Mouse (Mus musculus) neural tube, embryonic 14.5 days (tissue): ENCODE results near the gene Hspb9. TPM values are rescaled to one million over a fixed set of nuclear protein-coding genes. Genes with fewer than 3 reads are reported as not detected.

ENCODE experiments used
- ATAC-seq: fragments of 200-750 bp; cut with Nextera tagmentation; 2 replicates; pipeline ENCODE4 v1.8.0; 2017; ENCODE audit warnings: low read depth, mild to moderate bottlenecking, moderate TSS enrichment, moderate library complexity
- H3K27ac ChIP-seq: fragments of 300-500 bp; sonication (generic); 2 replicates; pipeline ENCODE4 v1.5.1; 2014; ENCODE audit warnings: low read depth, mild to moderate bottlenecking, control low read depth, low read length, moderate library complexity, mixed read lengths
- H3K27me3 ChIP-seq: fragments of 300-500 bp; sonication (generic); 2 replicates; pipeline ENCODE4 v1.6.1; 2014; ENCODE audit warnings: low read length; ENCODE audit not compliant: control insufficient read depth, insufficient read depth
- H3K36me3 ChIP-seq: fragments of 300-500 bp; sonication (generic); 2 replicates; pipeline ENCODE4 v1.6.1; 2014; ENCODE audit warnings: low read length, mixed read lengths; ENCODE audit not compliant: control insufficient read depth, insufficient read depth
- H3K4me1 ChIP-seq: fragments of 300-500 bp; sonication (generic); 2 replicates; pipeline ENCODE4 v1.6.1; 2014; ENCODE audit warnings: low read length; ENCODE audit not compliant: control insufficient read depth, insufficient read depth
- H3K4me2 ChIP-seq: fragments of 300-500 bp; sonication (generic); 2 replicates; pipeline ENCODE4 v1.6.1; 2014; ENCODE audit warnings: mild to moderate bottlenecking, low read depth, low read length, control low read depth
- H3K4me3 ChIP-seq: fragments of 300-500 bp; sonication (generic); 2 replicates; pipeline ENCODE4 v1.5.1; 2014; ENCODE audit warnings: low read depth, low read length, control low read depth, mixed read lengths
- H3K9ac ChIP-seq: fragments of 300-500 bp; sonication (generic); replicated peaks from 2 replicates; pipeline ENCODE4 v1.6.1; 2014; ENCODE audit warnings: low read depth, mild to moderate bottlenecking, control low read depth, low read length, mixed read lengths
- H3K9me3 ChIP-seq: fragments of 300-500 bp; sonication (generic); 2 replicates; pipeline ENCODE4 v1.6.1; 2016; ENCODE audit warnings: low read length; ENCODE audit not compliant: control insufficient read depth
- WGBS: fragments of 180-500 bp; shearing (Covaris S2); extraction: QIAGEN DNeasy Blood & Tissue Kit; methylation state at CpG from one replicate; pipeline ENCODE4 v1.1.7; 2014; 5-methylcytosine and 5-hydroxymethylcytosine counted together
- polyA plus RNA-seq: library from polyadenylated mRNA; unstranded; fragments of >200 nt; fragmentation: Nextera tagmentation; extraction: Ambion mirVana; gene quantifications from 2 replicates; pipeline ENCODE4 v1.2.1, GENCODE M21; 2014

Hspb9 gene
- polyA plus RNA-seq, 1 experiment from 2014 or later: not detected

DNA sequence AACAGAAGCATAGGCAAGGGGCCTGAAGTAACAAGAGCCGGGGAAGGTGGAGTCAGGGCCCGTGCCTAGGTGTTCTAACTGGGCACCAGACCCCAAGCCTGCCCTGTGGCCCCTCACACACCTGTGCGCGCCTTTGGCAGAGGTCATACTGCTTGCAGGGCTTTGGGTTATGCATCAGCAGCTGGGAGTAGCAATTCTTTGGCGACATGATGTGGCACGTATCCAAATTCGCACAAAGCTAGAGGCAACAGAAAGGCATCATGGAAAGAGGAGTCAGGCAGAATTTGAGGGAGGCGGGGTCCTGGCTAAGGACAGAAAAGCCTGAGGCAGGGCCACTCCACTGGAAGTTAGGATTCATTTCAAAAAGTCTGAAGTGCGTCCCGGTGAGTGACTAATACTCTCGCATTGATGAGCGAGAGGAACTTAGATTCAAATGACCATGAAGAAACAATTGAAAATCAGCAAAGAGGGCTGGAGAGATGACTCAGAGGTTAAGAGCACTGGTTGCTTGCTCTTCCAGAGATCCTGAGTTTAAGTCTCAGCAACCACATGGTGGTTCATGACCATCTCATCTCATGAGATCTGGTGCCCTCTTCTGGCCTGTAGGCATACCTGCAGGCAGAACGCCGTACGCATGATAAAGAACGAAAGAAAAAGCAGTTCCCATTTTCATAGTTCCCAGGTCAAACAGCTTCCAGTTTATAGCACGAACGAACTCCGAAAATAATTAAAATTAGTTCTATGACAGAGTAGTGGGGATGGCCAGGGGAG, 11.4 kb upstream of the Hspb9 start:
- Histone ChIP-seq H3K9ac (no peak overlapping the region), H3K9me3 (no peaks in the 10 kb centered on the region), H3K36me3 (peaks cover 12% of the 10 kb centered on the region; the same call in 1 of the 2 replicates), H3K4me3 (no peak overlapping the region), H3K4me2 (0 out of 2 replicates have a peak overlapping the region, but pooled peaks have one; percentile 19), H3K27ac (no peak overlapping the region), H3K4me1 (no peaks in the 10 kb centered on the region), H3K27me3 (no peaks in the 10 kb centered on the region)
- WGBS: 40% methylated on average over 19 of the region's 19 CpGs
- peak; percentile 14; the same call in 1 of the 2 replicates for ATAC-seq

DNA sequence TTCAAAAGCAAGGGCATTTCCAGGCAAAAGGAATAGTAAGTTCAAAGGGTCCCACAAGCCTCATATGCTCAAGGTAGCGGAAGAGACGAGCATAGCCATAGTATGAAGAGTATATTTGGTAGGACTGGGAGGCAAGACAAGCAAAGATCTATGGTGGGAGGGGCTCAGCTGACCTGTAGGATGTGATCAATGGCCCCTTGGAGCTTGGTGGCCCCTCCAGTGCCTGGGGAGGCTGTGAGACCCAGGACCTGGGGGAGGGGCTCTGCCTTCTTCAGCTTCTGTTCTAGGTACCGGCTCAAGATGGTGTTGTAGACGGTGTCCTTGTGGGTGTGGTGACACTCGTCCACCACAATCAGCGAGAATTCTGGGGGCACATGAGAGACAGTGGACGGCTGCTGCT, 10.7 kb upstream of the Hspb9 start:
- no peaks in the 10 kb centered on the region for H3K9me3 ChIP-seq
- 0 out of 2 replicates have a peak overlapping the region, but pooled peaks have one; percentile 19 for H3K4me2 ChIP-seq
- H3K27me3 ChIP-seq: no peaks in the 10 kb centered on the region
- H3K4me1 ChIP-seq: no peaks in the 10 kb centered on the region
- no peak overlapping the region for H3K9ac ChIP-seq
- ATAC-seq: no peak
- H3K4me3 ChIP-seq: no peak overlapping the region
- H3K27ac ChIP-seq: no peak overlapping the region
- H3K36me3 ChIP-seq: peaks cover 12% of the 10 kb centered on the region; the same call in 1 of the 2 replicates
- WGBS: 43% methylated on average over 7 of the region's 7 CpGs

DNA sequence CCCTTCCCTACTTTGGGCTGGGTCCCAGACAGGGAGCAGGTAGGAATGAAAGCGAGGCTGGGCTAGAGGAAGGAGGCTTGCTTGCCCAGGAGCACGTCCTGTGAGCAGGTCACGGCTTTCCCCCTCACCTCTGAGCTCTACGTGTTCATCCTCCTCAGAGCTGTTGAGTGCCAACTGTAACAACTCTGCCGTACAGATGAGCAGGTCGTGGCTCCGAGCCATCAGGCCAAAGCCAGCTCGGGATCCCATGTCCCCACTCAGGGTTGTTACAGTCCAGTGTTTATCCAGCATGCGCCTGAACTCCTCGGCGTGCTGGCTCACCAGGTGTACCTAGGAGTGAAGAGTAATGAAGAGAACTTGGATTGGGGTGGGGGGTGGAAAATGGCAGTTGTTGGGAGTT, 10.3 kb upstream of the Hspb9 start:
- H3K9me3 ChIP-seq: no peaks in the 10 kb centered on the region
- H3K4me3 ChIP-seq: no peak overlapping the region
- H3K4me2 ChIP-seq: no peak overlapping the region
- WGBS: 75% methylated on average over 11 of the region's 11 CpGs
- H3K27ac ChIP-seq: no peak overlapping the region
- ATAC-seq: no peak
- H3K4me1 ChIP-seq: no peaks in the 10 kb centered on the region
- H3K27me3 ChIP-seq: no peaks in the 10 kb centered on the region
- no peak overlapping the region for H3K9ac ChIP-seq
- peaks cover 15% of the 10 kb centered on the region; the same call in 1 of the 2 replicates for H3K36me3 ChIP-seq

DNA sequence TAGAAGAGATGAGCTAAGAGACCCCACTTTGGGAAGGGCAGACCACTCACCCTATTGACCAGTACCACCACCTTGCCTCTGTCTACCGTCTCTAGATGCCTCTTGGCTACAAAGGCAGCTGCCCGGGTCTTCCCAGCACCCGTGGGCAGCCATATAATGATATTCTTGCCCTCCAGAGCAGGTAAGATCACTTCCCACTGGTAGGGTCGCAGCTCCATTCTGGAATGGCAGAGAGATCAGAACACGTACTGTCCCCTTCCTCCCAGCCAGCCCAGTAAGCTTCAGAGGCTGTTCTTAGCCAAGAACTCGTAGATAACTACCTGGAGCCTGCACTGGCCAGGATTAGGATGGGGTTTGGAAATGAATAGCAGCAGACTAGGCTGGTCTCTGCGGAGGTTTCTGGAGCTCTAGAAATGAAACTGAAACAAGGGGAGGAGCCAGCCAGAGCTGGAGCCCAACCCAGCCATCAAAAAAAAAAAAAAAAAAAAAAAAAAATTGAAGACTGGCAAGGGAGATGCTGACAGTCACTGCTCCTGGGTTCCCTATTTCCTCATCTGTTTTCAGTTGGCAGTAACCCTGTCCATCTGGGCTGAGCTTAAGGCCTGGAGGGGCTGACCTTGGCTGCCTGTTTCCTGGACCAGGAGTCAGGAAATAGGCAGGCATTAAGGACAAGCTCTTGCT, 9.7 kb upstream of the Hspb9 start, which contains the start of gene Dhx58:
Gene Dhx58 (minus strand): TSS at position 421 of the 681 bp plus-strand sequence.
- Histone ChIP-seq H3K4me2 (no peak within 1 kb of the TSS), H3K4me3 (no peak within 1 kb of the TSS), H3K4me1 (no peaks in the 10 kb centered on the region), H3K36me3 (peaks cover 21% of the 10 kb centered on the region), H3K27me3 (no peaks in the 10 kb centered on the region), H3K9ac (no peak within 1 kb of the TSS), H3K27ac (no peak within 1 kb of the TSS), H3K9me3 (no peaks in the 10 kb centered on the region)
- 75% methylated on average over 7 of the region's 7 CpGs for WGBS
- no peak for ATAC-seq

DNA sequence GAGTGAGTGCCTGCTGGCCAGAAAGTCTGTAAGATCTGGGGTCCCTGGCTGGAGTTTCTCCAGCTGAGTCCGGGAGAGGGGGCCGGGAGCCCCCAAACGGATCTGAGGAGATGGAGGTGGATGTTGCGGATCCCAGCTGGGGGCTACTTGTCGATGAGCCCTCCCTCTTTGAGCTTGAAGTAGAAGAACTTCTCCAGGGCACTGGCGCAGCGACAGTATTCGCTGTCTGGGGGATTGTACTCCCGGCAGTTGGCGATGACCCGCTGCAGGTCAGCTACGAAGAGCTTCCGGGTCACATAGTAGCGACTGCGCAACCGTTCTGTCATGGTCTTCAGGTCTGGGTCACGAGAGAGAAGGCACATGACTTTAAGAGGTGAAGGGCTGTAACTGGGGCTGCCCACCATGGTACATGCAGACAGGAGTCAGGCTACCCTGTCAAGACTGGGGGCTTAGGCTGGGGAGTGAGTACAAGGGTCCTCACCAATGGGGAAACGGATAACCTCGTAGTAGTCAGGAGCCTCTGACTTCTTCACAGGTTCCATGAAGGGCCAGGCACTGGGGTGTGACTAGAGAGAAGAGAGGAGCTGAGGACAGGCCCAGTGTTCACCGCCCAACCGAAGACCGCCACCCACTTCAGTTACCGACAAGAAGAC, 8.4 kb upstream of the Hspb9 start:
- no peak for ATAC-seq
- no peaks in the 10 kb centered on the region for H3K9me3 ChIP-seq
- no peaks in the 10 kb centered on the region for H3K27me3 ChIP-seq
- H3K4me1 ChIP-seq: no peaks in the 10 kb centered on the region
- no peak overlapping the region for H3K27ac ChIP-seq
- H3K9ac ChIP-seq: no peak overlapping the region
- no peak overlapping the region for H3K4me3 ChIP-seq
- peaks cover 29% of the 10 kb centered on the region for H3K36me3 ChIP-seq
- no peak overlapping the region for H3K4me2 ChIP-seq
- WGBS: 94% methylated on average over 23 of the region's 23 CpGs

DNA sequence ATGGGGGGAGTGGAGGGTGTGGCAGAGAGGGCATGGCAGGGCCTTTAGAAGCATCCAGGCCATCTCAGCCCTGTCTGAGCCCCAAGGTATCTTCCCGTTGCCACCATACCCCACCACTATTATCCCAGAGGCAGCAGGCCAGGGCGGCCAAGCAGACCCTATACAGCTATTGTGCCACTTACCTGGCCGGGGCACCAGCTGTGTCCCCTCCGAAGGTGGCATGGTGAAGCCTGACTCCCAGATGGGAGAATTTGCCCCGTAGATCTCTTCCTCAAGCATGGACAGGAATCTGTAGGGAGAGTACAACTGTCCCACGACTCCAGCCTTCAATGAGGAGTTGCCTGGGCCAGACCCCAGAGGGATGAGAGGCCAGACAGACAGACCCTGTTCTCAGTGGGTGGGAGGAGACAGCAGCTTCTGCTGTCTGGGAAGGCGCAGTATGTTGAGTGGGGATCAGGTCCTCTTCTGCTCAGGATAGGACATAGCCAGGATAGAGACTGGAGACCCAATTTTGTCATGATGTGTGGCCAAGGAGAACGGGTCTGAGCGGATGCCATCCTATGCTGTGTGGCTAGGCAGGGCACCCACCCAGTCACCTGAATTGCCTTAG, 4.3 kb upstream of the Hspb9 start:
- no peaks in the 10 kb centered on the region for H3K9me3 ChIP-seq
- ATAC-seq: no peak
- WGBS: 98% methylated on average over 9 of the region's 9 CpGs
- no peak overlapping the region for H3K4me2 ChIP-seq
- H3K27me3 ChIP-seq: no peaks in the 10 kb centered on the region
- no peak overlapping the region for H3K27ac ChIP-seq
- H3K4me1 ChIP-seq: peaks cover 14% of the 10 kb centered on the region
- no peak overlapping the region for H3K9ac ChIP-seq
- H3K36me3 ChIP-seq: peaks cover 30% of the 10 kb centered on the region
- H3K4me3 ChIP-seq: no peak overlapping the region

DNA sequence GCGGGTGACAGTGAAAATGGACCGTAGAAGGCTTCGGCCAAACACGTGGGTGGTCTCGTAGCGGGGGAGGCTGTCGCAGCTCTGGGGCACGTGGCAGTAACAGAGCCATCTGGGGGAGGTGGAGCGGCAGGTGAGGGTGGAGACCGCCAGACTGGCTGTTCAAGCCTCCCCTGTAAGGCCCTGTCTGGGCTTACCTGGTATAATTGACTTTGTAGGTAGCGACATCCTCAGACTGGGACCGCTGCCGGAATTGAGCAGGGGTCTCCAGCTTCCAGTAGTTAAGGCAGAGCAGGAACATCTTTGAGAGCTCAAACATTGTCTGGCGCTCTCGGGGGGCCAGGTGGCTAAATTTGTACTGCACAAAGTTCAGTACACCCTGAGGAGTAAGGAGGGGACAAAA, 3.1 kb upstream of the Hspb9 start:
- no peaks in the 10 kb centered on the region for H3K27me3 ChIP-seq
- no peak overlapping the region for H3K27ac ChIP-seq
- no peaks in the 10 kb centered on the region for H3K9me3 ChIP-seq
- peaks cover 25% of the 10 kb centered on the region for H3K36me3 ChIP-seq
- H3K4me3 ChIP-seq: no peak overlapping the region
- no peak overlapping the region; the same call in 1 of the 2 replicates for H3K9ac ChIP-seq
- 94% methylated on average over 15 of the region's 15 CpGs for WGBS
- H3K4me2 ChIP-seq: no peak overlapping the region; the same call in 1 of the 2 replicates
- peaks cover 14% of the 10 kb centered on the region for H3K4me1 ChIP-seq
- ATAC-seq: no peak

DNA sequence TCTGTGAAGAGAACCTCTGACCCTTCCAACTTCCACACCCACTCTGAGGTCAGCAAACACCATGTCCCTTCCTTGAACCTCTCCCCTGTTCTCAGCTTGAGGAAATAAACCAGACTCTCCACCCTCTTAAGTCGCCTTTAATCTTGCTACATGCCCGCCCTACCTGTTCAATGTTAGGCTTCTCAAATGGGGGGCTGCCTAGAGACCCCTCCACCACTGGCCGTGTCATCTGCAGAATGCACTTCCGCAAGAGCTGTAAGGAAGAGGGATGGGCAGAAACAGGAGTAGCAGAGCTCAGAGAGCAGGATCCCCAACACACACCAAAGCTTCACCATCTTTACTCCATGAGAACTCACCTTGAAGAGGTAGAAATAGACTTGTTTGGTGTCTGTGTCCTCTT, 2.7 kb upstream of the Hspb9 start:
- 0 out of 2 replicates have a peak overlapping the region, but pooled peaks have one; percentile 94 for H3K4me3 ChIP-seq
- H3K27ac ChIP-seq: no peak overlapping the region
- H3K4me2 ChIP-seq: peak overlapping the region; percentile 64
- no peaks in the 10 kb centered on the region for H3K9me3 ChIP-seq
- H3K9ac ChIP-seq: no peak overlapping the region; the same call in 1 of the 2 replicates
- peaks cover 14% of the 10 kb centered on the region for H3K4me1 ChIP-seq
- WGBS: 90% methylated on average over 4 of the region's 4 CpGs
- no peaks in the 10 kb centered on the region for H3K27me3 ChIP-seq
- peaks cover 29% of the 10 kb centered on the region for H3K36me3 ChIP-seq
- no peak for ATAC-seq
